Mouse (Mus musculus): ENCODE measurements around the gene Ank.

Ank gene

DNA sequence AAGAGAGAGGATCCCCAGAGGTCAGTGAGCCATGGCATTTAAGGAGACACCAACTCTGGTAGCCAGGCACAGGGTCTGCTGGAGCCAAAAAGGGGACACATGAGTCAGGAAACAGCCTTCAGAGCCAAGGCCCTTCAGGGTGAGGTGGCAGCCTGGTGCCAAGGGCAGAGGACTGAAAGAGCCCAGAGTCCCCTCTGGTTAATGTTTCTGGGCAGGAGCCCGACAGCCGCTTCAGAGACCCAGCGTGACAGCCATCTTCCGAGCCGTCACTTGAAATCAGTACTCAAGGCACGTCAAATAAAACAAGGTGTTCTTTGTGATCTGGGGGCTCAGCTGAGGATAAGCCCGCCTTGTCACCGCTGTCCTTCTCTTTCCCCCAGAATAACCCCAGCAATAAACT lies 104.7 kb downstream of the Ank start:
- DNase-seq (ENCODE audit: low read depth, low spot score): peak; percentile 69

DNA sequence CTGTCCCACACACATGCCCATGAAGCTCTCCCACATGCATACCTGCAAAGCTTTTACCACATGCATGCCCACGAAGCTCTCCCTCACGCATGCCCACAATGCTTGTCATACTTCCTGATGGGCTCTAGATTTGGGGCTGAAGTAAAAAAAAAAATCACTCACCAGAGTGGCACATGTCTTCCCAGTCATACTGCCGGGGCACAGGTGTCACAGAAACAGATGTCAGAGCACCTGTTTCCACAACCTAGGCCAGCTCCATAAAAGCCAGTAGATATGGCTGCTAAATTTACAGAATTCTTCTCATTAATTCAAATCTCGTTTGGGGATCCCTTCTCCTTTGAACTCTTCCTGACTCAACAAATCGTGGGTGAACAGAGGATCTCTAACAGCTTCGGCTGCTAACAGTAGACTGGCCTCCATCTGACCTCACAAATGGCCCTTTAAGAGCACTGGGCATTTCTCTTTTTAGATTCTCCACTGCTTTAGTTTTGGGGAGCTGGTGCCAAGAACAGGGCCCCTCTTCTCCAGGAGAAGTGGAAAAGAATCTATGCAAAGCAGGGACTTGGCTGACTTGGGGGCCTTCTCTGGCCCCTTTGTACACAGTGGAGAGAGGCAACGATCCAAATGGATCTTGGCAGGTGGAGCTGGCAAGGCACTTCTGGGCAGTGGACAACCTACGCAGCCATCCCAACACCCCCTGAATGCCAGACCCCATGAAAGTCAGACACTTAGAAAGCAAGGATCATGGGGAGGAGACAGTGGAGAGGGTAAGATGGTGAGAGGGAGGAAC lies 108.7 kb downstream of the Ank start:
- DNase-seq (ENCODE audit: low read depth, low spot score): no peak

GRCm38 (mm10) chr15:27575932-27576331 lies 109.5 kb downstream of the Ank start:
- DNase-seq (ENCODE audit: low read depth, low spot score): peak; percentile 66

DNA sequence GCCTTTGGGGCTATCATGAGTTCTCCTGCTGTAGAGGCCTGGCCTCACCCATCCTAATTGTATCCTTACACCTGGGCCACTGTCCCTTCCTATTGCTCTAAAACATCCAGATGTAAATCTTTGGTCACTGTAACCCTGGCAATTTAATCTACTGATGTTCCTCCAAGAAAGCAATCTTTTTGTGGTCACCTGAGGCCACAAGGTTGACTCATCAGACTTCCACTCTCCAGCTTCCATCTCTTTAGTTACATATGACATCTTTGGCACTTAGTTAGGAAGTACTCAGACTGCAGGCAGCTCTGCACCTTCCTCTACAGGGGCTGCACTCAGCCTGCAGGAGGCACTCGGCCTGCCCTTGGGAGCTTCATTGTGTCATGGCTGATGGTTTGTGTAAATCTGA lies 110.4 kb downstream of the Ank start:
- no peak for DNase-seq (ENCODE audit: low read depth, low spot score)

GRCm38 (mm10) chr15:27577915-27578780 lies 111.7 kb downstream of the Ank start:
- no peak for DNase-seq (ENCODE audit: low read depth, low spot score)

DNA sequence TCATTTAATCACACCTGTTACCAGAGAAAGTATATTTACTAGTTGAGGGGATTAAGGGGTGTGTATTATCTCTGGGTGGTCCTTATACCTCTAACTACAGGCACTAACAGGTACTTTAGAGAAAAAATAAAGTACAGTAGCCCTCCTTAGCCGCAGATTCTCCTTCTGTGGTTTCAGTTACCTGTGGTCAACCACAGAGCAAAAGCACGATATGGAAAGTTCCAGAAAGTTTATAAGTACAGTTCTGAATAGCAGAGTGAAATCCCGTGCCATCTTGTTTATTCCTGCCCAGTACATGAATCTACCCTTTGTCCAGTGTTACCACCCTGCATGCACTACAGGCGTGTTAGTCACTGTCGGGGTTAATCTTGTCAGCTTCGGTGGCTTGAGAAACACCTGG lies 112.4 kb downstream of the Ank start:
- no peak for DNase-seq (ENCODE audit: low read depth, low spot score)

DNA sequence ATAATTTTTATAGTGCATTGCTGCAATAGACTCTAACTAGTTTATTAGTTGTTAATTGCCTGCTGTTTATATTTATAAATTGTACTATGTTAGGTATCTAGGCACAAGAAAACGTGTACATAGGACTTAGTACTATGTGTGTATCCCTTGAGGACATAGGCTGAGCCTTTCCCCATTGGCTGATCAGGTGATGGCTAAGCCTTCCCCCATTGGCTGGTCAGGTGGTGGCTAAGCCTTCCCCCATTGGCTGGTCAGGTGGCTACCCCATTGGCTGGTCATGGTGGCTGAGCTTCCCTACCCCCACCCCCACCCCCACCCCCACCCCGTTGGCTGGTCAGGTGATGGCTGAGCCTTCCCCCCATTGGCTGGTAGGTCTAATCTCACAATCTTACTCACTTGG lies 113.4 kb downstream of the Ank start:
- no peak for DNase-seq (ENCODE audit: low read depth, low spot score)

DNA sequence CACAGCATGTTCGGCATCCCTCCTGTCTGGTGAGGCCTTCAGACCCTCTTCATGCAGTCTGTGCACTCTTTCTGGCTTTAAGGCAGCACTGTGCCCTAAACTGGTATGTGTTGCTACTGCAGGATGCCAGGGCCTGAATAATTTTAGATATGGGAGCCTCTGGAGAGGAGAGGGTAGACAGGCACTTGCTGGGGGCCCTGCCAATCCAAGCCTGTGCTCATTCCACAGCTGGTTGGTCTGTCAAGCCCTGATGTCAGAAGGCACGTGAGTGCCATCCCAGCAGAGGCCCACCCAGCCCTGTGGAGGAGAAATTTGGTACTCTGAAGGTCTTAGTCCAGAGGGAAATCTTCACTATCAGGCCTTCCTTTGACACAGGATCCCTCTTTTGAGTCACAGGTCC lies 114.3 kb downstream of the Ank start:
- DNase-seq (ENCODE audit: low read depth, low spot score): no peak

- peak; percentile 89 for DNase-seq (ENCODE audit: low read depth, low spot score)
These were observed 115.2 kb downstream of the Ank start for GRCm38 (mm10) chr15:27581640-27582039.

- DNase-seq (ENCODE audit: low read depth, low spot score): no peak
These were observed 116.0 kb downstream of the Ank start for GRCm38 (mm10) chr15:27582428-27582827.

DNA sequence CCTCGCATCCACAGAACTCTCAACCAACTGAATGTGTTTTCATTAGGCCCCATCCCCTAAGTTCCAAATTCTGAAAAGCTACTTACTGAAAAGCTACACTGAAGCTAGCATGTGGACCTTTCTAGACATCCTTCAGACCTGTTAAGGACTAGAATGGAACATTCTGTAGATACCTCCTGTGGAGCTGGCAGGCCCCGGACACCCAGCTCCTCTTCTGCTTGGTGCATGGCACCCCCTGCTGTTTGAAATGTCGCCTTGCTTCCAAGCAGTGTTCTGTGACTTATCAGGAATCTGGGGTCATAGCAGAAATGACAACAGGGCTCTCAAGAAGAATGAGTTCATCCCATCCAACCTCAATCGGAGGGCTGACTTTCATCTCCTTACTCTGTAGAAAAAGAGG lies 116.6 kb downstream of the Ank start:
- DNase-seq (ENCODE audit: low read depth, low spot score): peak; percentile 91

- peak; percentile 59 for DNase-seq (ENCODE audit: low read depth, low spot score)
These were observed 117.1 kb downstream of the Ank start for GRCm38 (mm10) chr15:27583620-27584019.

DNA sequence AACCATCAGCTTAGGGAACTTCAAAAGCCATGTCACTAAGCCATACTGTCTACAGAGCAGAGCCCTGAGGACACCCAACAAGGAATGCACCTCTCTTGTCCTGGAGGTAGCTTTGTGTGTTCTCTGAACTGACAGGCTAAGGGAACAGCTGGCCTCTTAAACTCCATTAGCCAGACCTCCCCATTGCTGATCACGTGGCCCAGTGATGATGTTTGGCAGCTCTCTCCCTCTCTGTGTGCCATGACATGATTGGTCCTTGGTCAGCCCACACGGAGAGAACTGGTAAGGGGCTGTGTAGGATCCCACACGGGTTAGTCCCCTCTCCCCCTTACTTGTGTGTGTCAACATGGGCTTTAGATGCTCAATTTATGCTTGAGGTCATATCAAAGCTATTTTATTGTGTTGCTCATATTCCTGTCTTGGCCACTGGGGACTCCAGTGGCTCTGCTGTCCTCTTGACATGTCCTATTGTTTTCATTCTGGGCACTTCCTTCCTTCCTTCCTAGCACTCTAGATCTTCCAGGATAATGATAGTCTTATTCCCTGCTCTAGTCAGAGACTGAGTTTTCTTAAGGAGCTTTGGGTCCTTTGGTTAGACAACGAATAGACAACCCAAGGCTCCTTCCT lies 119.1 kb downstream of the Ank start:
- no peak for DNase-seq (ENCODE audit: low read depth, low spot score)

DNA sequence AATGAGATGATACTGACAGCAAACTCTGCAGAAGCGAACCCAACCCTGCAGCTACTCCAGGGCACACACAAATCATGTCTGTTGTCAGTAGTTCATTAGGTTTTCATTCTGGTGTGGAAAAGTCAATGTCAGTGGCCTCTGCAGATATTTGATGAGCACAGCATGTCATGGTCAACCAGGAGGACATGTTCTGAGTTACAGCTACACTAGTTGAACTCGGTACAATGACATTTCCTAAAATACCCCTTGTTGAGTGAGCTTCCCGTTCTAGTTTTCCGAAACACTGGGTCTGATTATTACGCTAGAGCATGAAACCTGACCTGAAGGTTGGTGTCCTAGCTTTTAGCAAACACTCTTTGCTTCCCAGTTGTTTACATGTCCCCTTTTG lies 119.6 kb downstream of the Ank start:
- DNase-seq (ENCODE audit: low read depth, low spot score): no peak

- DNase-seq (ENCODE audit: low read depth, low spot score): no peak
These were observed 121.8 kb downstream of the Ank start for GRCm38 (mm10) chr15:27588087-27588826.

DNA sequence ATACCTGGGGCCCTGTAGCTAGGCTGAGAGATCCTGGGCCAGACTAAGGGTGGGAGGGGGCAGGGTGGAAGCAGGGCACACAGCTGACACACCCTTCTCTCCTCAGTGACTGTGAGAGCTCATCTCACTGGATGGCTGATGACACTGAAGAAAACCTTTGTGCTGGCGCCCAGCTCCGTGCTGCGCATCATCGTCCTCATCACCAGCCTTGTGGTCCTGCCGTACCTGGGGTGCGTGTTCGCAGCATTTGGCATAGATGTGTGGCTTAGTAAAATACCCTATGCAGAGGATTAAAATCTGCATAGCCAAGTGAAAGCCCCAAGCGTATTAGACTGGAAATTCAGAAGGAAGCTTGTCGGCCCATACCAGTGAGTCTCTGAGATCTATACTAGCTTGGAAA lies 124.3 kb downstream of the Ank start:
- DNase-seq (ENCODE audit: low read depth, low spot score): no peak

- DNase-seq (ENCODE audit: low read depth, low spot score): no peak
These were observed 126.3 kb downstream of the Ank start for GRCm38 (mm10) chr15:27592620-27593320.

GRCm38 (mm10) chr15:27593717-27594116 lies 127.2 kb downstream of the Ank start:
- DNase-seq (ENCODE audit: low read depth, low spot score): peak; percentile 65

- no peak for DNase-seq (ENCODE audit: low read depth, low spot score)
These were observed 128.5 kb downstream of the Ank start for GRCm38 (mm10) chr15:27594973-27595372.

- peak; percentile 76 for DNase-seq (ENCODE audit: low read depth, low spot score)
These were observed 129.1 kb downstream of the Ank start for GRCm38 (mm10) chr15:27595560-27595959.
